Mouse (Mus musculus) splenic B cell, adult 2 months (primary cell): ENCODE measurements around the gene Wdr77.
A peak's percentile ranks its signal among the peaks of the same experiment; 100 is the strongest.
"Not testable (repeated sequence)": the region's sequence is repeated elsewhere in the genome, so short reads cannot be mapped to it uniquely, and the experiment has no call there.

ENCODE experiments used
- DNase-seq: peaks from one replicate; pipeline ENCODE4 v3.0.0-alpha.2; 2011; ENCODE audit warnings: low read depth, low spot score
- H3K27me3 ChIP-seq: 2 replicates; pipeline ENCODE4 v1.6.1; 2012; ENCODE audit warnings: mild to moderate bottlenecking, low read length, moderate library complexity, mixed read lengths; ENCODE audit not compliant: control insufficient read depth, poor library complexity, insufficient read depth, severe bottlenecking
- H3K36me3 ChIP-seq: 2 replicates; pipeline ENCODE4 v1.6.1; 2012; ENCODE audit warnings: mild to moderate bottlenecking, low read length, moderate library complexity, mixed read lengths; ENCODE audit not compliant: control insufficient read depth, poor library complexity, insufficient read depth, severe bottlenecking

The Wdr77 gene

GRCm38 (mm10) chr3:105989611-105990010, 30.4 kb downstream of the Wdr77 start:
- H3K27me3 ChIP-seq, H3K36me3 ChIP-seq, DNase-seq: not testable (repeated sequence)

- peak; percentile 79 for DNase-seq
- H3K36me3 ChIP-seq: no peaks in the 10 kb centered on the region
- H3K27me3 ChIP-seq: no peaks in the 10 kb centered on the region
Observed at GRCm38 (mm10) chr3:105991653-105992283, 32.6 kb downstream of the Wdr77 start.

- Histone ChIP-seq H3K27me3 (no peaks in the 10 kb centered on the region), H3K36me3 (no peaks in the 10 kb centered on the region)
- peak; percentile 53 for DNase-seq
Observed at GRCm38 (mm10) chr3:105994730-105995129, 35.6 kb downstream of the Wdr77 start.

- DNase-seq: peak; percentile 58
- Histone ChIP-seq H3K27me3 (no peaks in the 10 kb centered on the region), H3K36me3 (no peaks in the 10 kb centered on the region)
Observed at GRCm38 (mm10) chr3:106000707-106001375, 41.7 kb downstream of the Wdr77 start.

GRCm38 (mm10) chr3:106001416-106002370, 42.5 kb downstream of the Wdr77 start:
- DNase-seq: peak; percentile 88
- no peaks in the 10 kb centered on the region for H3K36me3 ChIP-seq
- no peaks in the 10 kb centered on the region for H3K27me3 ChIP-seq

- not testable (repeated sequence) for H3K27me3 ChIP-seq, H3K36me3 ChIP-seq
- DNase-seq: peak; percentile 19
Observed at GRCm38 (mm10) chr3:106003360-106003759, 44.2 kb downstream of the Wdr77 start.

GRCm38 (mm10) chr3:106014546-106014945, 55.4 kb downstream of the Wdr77 start, which contains the start of gene Pifo:
Gene Pifo, minus strand, starts transcription at chr3:106014646.
- H3K36me3 ChIP-seq: 0 out of 2 replicates have a peak, but pooled peaks cover 2% of the 10 kb centered on the region
- no peak for DNase-seq

More at GRCm38 (mm10) chr3:106014546-106014945, 55.4 kb downstream of the Wdr77 start, which contains the start of gene Pifo:
- H3K27me3 ChIP-seq: no peaks in the 10 kb centered on the region
